Mouse (Mus musculus): ENCODE data around the gene Ypel3.
"Not testable (repeated sequence)": the region's sequence is repeated elsewhere in the genome, so short reads cannot be mapped to it uniquely, and the experiment has no call there.

Gene Ypel3

DNA sequence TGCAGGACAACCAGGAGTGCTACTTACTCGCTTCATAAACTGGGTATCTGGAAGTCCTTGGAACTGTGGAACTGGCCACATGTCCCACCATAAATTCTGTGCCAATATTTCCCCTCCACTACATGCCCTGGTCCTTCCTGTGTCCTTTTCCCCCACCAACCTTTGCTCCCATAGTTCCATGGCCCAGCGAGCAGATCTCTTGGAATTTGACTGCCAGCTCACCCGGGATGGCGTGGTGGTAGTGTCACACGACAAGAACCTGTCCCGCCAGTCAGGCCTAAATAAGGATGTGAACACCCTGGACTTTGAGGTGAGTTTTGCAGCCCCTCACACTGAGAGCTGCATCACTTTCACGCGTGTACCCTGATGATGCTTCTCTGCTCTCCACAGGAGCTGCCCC lies 9.8 kb upstream of the Ypel3 start:
- no peak for DNase-seq

DNA sequence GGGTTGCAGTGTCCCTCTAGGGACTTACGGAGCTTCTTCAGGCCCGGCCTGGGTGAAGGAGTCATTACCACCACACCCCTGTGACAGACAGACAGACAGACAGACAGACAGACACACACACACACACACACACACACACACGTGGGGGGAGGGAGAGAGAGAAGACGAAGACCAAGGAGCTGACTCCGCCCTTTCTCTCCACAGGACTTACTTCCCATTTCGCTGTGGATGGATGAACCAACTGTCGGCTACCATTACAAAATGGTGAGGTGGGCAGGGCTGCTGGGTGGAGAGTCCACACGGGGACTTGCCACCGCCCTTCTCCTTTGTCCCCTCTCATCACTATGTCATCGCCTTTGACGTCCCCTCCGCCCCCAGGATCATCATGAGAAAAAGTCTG lies 6.0 kb upstream of the Ypel3 start:
- DNase-seq = no peak

DNA sequence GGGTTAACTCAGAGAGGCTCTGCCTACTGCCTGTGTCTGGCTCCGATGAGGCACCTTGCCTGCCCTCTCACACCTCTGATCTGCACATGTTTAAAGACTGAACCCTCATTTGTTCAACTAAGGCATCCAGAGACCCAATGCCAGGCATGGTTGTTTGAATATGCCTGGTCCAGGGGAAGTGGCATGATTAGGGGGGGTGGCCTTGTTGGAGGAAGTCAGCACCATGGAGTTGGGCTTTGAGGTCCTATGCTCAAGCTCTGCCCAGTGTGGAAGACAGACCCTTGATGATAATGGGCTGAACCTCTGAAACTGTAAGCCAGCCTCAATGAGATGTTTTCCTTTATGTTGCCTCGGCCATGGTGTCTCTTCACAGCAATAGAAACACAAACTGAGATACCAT lies 3.4 kb upstream of the Ypel3 start:
- DNase-seq = no peak

DNA sequence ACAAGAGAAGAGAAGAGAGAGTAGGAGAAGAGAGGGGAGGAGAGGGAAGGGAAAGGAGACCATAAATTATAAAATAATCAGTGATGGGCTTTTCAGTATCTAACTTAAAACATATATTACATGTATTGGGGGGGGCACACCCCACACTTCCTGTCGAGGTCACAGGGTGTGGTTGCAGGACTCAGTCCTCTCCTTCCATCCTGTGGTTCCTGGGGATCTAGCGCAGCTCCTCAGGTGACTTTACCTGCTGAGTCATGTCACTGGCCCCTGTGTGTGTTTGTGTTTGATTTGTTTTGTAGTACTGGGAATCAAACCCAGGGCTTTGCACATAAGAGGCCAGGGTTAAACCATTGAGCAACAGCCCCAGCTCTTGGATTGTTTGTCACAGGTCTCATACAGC lies 2.3 kb upstream of the Ypel3 start:
- no peak for DNase-seq

DNA sequence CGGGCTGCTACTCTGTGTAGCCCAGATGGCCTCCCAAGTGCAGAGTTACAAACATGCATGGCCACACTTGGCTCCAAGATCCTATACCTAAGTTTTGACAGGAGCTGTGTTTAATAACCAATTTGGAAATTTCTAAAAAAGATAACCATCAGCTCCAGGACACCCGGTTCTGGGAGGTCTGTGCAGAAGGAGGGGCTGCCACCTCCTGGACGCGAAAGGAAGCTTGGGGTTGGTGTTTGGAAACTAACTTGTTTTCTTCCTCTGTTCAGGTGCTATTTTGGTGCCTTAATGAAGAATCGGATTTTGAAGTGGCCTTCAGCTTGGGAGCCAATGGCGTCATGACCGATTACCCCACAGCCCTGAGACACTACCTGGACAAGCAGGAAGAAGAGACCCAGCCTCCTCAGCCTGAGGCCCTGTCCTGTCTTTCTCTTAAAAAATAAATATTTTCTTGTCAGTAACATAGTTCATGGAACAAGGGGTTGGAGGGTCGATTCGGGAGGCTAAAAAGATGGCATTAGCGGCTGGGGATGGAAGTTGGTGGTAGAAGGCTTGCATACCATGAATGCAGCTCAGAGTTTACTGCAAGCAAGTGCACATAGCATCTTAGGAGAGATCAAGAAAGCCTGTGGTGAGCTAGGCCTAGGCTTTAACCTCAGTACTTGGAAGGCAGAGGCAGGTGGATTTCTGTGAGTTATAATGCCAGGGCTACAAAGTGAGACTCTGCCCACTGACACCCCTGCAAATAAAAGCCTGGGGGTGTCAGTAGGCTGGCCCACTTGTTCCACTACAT lies 1.4 kb upstream of the Ypel3 start:
- DNase-seq = no peak

DNA sequence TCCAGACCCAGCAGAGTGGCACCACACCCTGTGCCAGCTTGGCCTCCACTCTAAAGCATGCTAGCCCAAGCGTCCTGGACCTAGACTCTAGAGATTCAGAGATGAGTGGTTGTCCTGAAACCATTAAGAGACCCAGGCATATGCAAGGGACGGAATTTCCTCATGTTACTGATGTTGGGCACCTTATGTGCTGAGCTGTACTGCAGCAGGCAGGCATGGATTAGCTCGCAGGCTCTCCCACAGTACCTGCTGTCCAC lies 849 bp upstream of the Ypel3 start:
- no peak for DNase-seq

DNA sequence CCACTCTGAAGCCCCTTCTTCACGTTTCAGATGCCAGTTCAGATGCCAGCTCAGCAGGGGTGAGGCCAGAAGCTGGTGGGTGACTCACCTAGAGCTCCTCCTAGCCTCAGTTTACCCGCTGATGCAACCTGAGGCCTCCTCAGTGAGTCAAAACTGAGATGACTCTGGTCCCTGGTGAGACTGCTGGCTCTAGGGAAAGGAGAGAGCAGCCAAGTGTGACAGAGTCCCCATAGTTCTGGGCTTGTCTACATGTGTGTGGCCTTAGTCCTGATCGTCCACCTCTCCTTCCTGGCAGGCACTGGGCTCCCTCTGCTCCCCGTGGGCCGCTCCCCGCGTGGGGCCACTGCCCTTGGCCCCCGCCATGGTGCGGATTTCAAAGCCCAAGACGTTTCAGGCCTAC lies 721 bp downstream of the Ypel3 start:
- DNase-seq = peak; percentile 51

DNA sequence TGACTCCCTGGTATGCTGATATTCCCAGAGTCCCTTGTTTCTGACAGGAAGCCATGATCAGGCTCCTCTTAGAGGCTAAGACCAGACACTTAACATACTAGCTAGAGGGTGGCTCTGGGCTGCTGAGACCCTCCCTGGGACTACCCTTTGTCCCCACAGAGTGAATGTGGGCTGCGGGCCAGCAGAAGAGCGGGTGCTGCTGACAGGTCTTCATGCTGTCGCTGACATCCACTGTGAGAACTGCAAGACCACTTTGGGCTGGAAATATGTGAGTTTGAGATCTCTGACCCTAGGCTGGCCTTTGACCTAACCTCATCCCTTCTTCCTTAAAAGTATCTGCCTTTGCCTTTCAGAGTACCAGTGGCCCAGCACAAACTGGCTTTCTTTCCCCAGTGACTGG lies 1.4 kb downstream of the Ypel3 start:
- no peak for DNase-seq

DNA sequence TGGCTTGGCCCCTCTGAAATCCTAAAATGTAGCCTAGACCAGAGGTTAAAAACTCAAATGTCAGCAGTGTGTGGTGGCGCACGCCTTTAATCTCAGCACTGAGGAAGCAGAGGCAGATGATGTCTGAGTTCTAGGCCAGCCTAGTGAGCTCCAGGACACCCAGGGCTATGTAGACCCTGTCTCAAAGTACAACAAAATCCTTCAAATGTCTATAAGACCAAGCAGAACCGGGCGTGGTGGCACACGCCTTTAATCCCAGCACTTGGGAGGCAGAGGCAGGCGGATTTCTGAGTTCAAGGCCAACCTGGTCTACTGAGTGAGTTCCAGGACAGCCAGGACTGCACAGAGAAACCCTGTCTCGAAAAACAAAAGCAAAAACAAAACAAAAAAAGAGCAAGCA lies 2.3 kb downstream of the Ypel3 start:
- not testable (repeated sequence) for DNase-seq

DNA sequence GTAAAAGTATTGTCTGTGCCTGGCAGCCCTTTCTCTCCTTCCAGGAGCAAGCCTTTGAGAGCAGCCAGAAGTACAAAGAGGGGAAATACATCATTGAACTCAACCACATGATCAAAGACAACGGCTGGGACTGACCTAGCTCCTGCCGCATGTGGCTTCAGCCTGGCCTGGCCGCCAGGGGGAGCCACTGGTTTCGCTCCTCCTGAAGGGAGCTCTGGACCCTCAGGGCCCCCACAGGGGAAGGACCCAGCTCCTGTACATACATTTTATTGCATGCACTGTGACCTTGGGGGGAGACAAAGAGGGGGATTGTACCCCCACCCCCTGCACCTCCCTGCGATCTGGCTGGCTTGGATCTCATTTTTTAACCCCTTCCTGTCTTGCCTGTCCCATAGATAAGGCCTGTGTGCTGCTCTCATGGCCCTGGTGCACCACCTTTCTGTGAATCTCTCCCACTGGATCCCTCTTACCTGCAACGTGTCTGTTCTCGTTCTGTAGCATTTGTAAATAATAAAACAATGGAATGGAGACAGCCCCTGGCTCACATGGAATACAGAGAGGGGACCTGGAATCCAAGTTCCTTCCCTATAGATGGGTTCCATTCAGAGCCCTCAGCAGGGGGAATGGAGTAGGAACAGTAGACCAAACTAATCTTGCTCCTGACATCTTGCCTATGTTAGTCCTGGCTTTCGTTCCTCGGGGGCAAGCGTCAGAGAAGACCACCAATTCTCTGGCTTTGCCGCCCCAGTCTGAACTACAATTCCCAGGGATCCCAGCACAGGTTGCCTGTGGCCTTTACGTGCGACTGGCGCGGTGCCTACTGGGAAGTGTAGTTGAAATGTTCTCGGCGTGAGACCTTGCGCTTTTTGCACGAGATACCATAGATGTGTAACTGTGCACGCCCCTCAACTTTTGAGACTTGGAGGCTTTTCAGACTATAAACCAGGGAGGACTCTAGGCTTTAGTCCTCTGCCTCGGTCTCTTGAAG lies 3.5 kb downstream of the Ypel3 start:
- peak; percentile 88 for DNase-seq

DNA sequence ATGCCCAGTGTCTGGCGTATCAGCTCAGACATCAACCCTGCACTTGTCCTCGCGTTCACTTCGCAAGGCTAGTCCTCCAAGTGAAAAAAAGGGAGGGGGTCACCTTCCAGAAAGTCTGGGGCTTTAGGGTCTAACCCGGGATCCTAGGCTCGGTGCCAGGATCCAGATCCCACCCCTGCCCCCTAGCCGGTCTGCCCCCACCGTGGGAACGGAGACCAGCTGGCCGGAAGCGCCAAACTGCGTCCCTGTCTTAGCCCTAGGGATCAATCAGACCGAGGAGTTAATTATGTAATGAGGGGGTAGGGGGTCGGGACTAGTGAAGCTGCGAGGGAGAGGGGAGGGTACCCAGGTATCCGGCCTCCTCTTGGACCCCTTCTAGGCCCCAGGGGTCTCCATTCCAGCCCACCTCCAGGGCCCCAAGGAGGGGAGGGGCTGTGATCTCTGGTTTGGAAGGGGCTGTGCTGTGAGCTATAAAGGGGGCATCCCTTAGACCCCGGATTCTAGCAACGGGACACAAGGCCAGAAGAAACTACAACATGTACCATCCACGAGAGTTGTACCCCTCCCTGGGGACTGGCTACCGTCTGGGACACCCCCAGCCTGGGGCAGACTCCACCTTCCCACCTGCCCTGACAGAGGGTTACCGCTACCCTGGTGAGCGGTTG lies 4.3 kb downstream of the Ypel3 start, which contains the start of gene Tbx6:
Tbx6 (plus strand) TSS at position 513 of the 665 bp plus-strand sequence.
- DNase-seq = no peak

DNA sequence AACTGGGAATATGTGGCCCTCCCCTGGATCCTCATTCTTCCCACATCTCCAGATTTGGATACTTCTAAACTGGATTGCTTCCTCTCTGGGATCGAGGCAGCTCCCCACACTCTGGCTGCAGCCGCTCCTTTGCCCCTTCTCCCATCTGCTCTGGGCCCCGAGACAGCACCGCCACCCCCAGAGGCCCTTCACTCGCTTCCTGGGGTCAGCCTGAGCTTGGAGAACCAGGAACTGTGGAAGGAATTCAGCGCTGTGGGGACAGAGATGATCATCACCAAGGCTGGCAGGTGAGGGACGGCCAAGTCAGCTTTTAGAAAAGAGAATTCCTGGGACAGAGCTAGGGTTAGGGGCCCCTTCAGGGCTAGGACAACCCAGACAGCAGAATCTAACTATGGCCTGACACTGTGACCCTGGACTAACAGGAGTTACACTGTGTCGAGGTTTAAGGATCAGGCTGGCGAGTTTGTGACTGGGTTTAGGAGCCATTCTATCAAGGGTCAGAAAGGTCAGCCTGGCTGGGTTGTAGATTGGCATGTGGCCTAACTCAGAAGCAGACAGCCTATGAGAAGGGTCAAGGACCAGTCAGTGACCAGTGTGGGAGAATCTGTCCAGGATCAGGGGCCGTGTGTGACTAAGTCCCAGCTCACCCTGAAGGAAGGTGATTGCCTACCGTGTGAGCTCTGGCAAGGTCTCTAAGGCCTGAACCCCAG lies 5.1 kb downstream of the Ypel3 start:
- DNase-seq = no peak

DNA sequence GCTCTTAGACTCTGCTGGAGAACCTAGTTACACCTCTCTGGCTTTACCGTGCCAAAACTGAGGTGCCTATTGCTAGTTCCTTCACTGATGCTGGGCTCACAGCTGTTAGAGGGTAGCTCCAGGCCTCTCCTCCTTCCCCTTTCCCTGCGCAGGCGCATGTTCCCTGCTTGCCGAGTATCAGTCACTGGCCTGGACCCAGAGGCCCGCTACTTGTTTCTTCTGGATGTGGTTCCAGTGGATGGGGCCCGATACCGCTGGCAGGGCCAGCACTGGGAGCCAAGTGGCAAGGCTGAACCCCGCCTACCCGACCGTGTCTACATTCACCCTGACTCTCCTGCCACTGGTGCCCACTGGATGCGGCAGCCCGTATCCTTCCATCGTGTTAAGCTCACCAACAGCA lies 5.9 kb downstream of the Ypel3 start:
- DNase-seq = no peak

DNA sequence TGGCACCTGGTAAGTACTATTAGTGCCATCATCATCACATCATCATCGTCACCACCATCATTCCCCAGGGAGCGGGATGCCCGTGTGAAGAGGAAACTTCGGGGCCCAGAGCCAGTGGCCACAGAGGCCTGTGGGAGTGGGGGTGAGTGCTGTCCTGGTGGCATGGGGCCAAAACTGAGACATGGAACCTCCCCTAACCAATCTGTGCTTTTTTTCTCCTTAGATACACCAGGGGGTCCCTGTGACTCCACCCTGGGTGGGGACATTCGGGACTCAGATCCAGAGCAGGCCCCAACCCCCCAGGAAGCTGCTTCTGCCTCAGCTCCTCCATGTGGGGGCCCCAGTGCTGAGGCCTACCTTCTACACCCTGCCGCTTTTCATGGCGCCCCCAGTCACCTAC lies 7.7 kb downstream of the Ypel3 start:
- DNase-seq = no peak

DNA sequence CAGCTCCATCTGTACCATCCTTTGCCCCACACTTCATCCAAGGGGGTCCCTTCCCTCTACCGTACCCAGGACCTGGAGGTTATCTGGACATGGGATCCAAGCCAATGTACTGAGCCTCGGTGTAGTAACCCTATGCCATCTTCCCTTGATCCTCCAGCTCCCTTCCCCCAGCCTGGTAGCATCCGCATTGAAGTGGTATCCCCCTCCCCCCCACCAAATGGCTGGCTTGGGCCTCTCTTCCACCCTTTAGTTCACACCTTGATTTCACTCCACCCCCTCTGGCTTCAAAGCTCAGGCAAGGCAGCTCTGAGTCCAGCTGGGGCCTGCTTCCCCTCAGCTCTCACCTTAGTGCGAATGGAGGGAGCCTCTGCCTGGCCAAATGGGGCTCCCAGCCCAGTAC lies 8.3 kb downstream of the Ypel3 start:
- no peak for DNase-seq

DNA sequence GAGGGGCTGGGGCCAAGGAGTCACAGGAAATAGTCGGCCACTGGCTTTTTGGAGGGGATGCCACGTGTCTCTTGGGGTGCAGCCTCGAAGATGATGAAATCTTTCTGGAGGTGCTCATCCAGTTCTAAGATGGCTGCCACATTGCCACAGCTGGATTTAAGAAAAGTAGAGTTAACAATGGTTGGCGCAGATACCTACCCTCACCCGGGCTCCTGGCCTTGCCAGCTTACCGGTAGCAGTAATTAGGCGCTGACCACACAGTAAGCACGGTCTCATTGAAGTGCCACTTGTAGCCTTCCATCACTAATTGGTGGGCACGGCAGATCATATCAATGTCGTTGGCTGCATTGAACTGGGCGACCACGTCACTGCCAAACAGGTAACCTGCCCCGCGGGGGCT lies 9.4 kb downstream of the Ypel3 start:
- no peak for DNase-seq

DNA sequence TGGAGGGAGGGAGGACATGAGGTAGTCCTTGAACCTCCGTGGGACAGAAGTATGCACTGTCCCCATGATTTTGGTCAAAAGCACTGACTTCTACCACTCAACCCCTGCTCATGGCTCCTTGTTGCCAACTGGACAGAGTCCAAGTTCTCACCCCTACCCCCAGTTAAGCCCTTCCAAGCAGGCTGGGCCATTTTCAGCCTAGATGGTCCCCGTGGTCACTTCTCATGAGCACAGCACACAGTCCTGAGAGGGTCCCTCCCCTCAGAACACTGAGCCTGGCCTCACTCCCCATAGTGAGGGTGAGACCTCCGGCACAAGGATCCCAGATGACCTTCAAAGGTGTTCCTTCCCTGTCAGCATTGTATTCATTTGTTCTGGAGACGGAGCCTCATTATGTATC lies 12.4 kb downstream of the Ypel3 start:
- DNase-seq = no peak

DNA sequence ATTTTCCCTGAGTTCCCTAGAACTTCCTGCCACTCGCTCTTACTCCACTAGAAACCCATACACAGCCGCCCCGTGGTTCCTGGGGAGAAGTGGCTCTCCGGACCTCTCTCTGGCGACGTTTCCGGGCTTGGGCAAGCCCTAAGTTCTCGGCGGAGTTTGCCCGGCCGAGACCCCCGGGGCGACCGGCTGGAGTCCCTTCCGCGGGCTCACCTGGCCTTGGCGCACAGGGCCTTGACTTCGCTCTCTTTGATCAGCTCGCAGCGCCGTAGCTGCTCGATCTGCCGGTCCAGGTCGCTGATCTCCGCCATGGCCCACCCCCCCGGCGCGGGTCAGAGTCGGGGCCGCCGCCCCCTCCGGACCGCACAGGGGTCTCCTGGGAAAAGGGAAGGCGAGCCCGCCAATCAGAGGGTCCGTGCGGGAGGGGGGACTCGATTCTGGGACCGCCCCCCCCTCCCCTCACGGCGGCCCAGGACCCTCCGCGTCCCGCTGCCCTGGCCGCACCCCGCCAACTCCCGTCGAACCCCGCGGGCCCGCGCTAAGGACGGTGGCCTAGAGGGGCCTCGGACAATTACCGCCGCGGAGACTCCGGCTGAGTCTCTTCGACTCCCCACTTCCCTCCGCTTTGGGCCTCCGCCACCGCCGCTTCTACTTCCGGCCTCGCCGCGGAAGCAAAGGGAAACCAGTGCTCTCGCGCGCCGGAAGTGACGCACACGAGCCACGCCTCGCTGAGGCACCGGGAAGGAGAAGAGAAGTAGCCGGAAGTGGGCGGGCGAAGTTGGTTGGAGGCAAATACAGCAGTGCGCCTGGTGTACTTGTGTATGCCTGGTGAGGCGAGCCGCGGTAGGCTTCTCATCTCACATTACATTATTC lies 15.3 kb downstream of the Ypel3 start, which contains the start of gene Ppp4c:
Ppp4c (minus strand) TSS at position 646 of the 870 bp plus-strand sequence.
- DNase-seq = peak; percentile 96

DNA sequence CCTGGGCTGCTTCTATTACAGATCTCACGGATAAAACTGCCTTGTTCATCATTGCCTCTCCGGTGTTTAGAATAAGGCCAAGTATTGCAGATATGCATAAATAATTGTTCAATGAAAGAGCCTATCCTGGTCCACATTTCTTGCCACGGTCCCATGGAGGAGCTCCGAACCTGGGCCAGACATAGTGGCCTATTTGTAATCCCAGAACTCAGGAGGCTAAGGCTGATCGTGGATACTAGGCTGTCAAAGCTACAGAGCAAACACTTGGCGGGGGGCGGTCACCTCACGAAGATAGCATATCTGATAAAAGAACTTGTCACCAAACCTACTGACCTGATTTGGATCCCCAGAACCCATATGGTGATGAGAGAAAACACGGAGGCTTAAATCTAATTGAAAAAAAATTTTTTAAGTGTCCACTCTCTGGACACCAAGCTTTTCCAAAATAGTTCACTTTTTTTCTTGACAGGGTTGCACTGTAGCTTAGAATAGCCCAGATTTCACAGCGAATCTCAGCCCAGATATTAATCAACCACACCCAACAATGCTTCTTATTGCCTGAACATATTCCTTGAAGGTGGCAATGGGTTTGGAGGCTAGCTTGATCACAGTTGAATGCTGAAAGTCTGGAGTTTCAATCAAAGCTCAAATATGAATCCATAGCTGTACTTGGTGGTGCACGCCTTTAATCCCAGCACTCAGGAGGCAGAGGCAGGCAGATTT lies 16.1 kb downstream of the Ypel3 start:
- no peak for DNase-seq

DNA sequence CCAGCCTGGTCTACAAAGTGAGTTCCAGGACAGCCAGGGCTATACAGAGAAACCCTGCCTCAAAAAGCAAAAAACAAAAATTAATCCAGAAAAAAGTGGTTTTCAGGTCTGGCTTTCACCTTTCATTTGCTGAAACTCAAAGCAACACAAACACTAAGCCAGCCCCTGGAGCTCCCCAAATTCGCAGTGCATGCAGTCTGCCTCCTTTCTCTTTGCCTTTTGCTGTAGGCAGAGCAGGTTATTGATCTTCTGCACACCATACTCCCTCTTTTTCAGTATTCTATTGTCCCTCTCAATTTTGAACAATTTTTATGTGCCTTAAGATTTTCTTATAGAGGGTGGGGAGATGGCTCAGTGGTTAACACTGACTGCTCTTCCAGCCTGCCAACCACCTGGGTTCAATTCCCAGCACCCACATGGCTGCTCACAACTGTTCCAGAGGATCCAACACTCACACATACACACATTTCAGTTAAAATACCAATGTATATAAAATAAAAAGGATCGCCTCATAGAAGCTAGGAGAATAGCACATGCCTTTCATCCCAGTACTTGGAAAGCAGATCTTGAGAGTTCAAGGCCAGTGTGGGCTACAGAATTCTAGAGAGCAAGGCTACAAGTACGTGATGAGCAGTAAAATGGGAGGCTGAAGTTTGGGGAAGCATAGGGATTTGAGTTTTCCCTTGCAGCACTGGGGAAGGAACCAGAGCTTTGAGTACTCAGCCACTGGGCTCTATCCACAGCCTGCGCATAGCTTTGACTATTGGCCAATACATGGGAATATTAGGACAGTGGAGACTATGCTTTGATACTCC lies 16.9 kb downstream of the Ypel3 start:
- DNase-seq = no peak

DNA sequence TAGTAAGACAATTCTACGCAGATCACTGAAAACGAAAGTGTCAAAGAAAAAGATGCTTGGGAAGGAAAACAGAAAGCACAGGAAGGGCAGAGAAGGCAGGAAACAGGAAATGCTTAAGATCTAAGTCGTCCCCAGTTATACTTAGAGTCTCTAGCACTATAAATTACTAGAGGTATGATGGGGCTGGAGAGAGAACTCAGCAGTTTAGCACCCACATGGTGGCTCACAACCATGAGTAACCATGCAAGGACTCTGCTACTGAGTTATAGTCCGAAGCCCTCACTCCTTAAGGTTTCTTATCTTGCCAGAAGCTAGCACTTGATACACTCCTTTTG lies 17.5 kb downstream of the Ypel3 start:
- DNase-seq = no peak
